Mouse (Mus musculus): ENCODE measurements around the gene Asic1.
A peak's percentile ranks its signal among the peaks of the same experiment; 100 is the strongest.
"Not testable (repeated sequence)": the region's sequence is repeated elsewhere in the genome, so short reads cannot be mapped to it uniquely, and the experiment has no call there.

The Asic1 gene

DNA sequence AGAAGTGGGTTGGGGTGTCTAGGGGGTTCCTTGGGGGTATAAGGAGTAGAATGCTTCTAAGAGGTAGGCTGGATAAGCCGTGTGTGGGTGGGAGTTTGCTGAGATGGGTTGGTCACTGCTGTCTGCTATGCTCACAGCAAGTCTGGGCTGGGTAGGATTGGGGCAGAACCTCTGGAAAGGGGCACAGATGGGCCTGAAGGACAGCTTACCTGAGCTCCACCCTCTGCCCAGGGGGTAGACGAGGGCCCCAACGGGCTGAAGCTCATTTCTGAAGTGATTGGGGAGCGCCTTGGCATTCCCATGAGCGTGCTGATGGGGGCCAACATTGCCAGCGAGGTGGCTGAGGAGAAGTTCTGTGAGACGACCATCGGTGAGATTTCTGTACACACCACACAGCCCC lies 49.7 kb downstream of the Asic1 start:
- DNase-seq (ENCODE audit: low read depth, low spot score): no peak

DNA sequence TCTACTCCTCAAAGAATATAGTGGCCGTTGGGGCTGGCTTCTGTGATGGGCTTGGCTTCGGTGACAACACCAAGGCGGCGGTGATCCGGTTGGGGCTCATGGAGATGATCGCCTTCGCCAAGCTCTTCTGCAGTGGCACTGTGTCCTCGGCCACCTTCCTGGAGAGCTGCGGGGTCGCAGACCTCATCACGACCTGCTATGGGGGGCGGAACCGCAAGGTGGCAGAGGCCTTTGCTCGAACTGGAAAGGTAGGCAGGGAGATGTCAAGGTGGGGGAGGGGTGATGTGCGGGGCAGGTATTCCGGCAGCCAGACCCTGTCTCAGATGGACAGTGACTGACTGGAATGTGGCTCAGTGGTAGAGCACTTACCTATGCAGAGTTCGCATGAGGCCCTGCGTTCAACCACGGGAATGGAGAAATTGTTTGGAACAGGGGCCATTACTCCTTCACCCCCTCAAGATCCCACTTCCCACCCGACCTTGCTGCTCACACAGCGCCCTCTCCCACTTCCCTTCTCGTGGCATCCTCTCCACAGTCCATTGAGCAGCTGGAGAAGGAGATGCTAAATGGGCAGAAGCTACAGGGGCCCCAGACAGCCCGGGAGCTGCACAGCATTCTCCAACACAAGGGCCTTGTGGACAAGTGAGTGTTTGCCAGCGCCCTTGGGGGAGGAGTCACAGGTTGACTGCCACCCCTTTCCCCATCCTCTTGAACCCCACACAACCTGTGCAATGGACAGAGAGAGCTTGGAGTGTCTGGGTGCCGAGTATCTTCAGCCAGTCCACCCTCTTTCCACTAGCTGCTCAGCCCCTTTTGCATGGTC lies 52.0 kb downstream of the Asic1 start:
- no peak for DNase-seq (ENCODE audit: low read depth, low spot score)

DNA sequence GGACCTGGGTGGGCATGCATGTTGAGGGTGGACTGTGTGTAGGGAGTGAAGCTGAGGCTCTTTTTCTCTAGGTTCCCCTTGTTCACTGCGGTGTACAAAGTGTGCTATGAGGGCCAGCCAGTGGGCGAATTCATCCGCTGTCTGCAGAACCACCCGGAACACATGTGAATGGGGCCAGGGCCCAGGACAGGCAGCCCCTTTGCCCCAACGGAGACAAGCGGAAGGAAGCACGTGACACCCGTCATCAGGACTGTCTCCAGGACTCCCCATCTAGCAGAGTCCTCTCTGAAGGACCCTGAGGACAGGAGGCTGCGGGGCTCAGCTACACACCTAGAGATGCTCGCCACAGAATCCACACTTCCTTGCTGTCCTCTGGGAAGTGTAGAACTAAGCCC lies 52.9 kb downstream of the Asic1 start:
- no peak for DNase-seq (ENCODE audit: low read depth, low spot score)

DNA sequence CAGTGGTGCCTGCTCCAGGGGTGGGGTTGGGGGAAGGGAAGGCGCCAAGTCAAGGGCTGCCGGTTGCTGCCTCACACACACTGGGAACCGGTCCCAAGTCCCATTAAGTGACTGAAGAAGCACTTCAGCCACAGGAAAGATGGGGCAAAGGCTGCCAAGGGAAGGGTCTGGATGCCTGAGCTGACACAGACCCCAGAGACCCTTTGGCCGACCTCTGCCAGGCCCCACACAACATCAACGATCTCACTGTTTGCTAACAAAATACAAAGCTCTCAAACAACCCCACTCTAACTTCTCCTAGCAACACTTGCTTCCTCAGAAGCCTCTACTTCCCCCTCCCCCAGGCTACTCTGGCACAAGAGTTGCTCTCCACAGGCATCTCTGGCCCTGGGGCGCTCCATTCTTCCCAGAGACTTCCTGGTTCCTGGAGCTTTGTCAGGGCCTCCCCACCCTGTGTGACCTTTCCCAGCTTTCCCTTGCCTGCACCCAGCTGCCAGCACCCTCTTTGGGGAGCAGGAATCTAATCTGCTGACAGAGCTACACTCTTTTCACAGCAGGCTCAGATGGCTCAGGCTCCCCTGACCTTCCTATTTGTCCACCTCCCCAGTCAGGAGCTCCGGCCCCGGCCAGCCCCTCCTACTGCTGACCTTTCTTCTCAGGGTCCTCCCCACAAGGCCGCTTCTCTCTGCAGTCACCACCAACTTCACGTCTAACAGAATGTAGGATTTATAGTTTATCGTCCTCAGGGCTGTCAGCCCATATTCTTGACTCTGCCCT lies 53.5 kb downstream of the Asic1 start:
- peak; percentile 91 for DNase-seq (ENCODE audit: low read depth, low spot score)

DNA sequence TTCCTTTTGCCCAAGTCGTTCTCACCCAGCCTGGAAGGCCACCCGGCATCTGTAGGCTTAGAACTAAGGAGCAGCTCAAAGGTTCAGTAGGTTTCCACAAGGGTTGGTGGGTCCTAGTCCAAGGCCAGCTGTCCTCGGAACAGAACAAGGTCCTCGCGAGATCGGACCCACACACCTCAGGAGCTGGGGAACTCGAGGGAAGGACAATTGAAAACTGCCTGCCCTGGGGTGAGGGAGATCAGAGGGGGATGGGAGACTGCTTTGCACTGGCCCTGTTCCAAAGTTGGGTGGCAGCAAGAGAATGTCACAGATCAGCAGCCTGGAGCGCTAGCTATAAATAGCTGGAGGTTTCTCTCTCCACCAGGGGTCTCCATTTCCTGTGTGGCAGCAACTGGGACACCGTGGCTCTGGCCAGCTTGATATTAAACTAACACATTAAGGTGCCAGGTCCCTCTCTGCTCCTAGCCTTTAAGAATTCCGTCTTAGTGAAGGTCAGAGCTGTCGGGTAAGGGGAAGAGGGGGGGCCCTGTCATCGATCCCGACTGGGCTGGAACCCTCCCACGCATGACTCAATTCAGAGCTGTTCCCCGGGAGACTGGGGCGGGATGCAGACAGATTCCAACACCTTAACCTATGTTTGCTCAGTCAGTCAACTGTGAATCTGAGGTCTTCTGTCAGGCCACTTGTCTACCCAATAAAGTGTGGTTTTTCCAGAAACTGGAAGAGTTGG lies 54.3 kb downstream of the Asic1 start:
- DNase-seq (ENCODE audit: low read depth, low spot score): peak; percentile 96

DNA sequence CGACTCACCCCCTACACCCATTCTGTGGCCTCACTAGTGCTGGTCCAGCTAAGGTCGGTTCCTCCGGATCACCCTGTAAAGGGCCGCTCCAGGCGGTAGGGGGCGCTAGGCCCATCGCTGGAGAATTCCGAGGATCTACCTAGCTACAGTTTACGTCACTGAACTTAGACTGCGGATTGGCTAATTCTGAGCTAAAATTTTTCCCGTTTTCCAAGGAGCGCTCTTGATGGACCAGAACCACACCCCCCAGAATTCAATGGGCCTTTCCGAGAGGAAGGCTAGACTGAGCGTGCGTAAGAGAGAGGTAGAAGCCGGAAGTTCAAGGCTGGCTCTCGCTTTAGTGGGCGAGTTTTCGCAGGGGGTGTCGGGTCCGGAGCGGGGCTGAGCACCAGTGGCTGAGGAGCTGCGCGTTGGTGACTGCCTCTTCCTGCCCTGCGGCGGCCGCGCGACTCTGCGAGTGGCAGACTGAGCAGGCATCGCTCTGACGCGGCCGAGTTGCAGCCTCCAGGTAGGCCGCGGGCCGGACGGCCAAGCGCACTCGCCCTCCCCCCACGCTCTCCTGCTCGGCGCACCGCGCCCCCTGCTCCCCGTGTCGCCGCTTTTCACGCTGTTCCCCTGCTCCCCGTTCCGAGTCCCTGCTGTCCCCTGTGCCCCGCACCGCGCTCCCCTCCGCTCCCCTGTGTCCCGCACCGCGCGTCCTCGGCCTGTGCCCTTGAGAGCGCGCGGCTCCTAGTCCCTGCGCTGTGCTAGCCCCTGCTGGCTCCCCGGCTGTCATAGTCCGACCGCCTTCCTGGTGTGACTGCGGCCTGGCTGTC lies 55.4 kb downstream of the Asic1 start, which contains the start of gene Cox14:
Gene Cox14 (plus strand): TSS at position 278 of the 815 bp plus-strand sequence.
- DNase-seq (ENCODE audit: low read depth, low spot score): peak; percentile 99

DNA sequence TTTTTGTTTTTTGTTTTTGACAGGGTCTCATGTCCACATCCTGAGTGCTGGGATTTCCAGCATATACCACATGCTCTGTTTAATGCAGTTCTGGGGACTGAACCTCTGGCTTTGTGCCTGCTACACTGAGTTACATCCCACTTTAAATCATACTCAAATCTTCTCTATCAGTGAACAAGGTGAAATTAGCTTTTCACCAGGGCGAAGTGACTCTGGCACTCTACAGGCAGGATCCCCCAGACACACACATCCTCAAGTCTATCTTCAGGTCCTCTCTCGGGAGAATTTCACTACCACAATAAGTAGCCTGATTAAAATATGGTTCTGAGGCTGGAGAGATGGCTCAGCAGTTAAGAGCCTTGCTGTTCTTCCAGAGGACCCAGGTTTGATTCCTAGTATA lies 56.4 kb downstream of the Asic1 start:
- DNase-seq (ENCODE audit: low read depth, low spot score): no peak

DNA sequence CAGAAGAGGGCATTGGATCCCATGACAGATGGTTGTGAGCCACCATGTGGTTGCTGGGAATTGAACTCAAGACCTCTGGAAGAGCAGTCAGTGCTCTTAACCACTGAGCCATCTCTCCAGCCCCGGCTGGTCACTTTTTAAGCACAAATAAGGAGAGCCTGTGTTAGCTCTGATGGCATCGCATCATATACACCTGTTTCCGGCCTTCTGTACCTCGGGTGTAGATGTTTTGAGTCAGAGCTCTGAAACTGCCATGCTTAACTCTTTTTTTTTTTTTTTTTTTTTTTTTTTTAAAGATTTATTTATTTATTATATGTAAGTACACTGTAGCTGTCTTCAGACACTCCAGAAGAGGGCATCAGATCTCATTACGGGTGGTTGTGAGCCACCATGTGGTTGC lies 56.9 kb downstream of the Asic1 start:
- DNase-seq (ENCODE audit: low read depth, low spot score): not testable (repeated sequence)

DNA sequence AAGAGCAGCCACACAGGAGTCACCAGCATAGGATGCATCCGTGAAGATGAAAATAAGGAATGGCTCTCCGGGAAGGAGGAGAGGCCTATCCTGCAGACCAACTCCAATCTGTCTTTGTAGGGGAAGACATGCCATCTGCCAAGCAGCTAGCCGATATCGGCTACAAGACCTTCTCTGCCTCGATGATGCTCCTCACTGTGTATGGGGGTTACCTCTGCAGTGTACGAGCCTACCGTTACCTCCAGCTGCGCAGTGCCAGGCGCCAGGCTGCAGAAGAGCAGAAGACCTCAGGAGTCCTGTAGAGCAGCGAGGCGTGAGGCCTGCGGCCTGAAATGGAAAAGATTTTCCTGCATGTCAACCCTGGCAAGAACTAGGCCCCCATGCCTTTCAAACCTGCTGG lies 57.4 kb downstream of the Asic1 start:
- no peak for DNase-seq (ENCODE audit: low read depth, low spot score)

DNA sequence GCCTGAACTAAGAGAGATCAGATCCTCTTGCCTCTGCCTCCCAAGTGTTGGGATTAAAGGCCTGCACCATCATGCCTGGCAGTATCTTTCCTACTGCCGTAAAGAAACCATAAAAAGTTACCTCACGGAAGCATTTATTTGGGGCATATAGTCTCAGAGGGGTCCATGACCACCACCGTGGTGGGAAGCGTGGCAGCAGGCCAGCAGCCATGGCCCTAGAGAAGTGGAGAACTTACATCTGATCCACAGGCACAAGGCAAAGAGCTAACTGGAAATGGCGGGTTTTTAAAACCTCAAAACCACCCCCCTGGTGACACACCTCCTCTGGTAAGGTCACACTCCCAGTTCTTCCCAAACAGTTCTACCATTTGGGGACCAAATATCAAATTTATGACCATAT lies 58.0 kb downstream of the Asic1 start:
- DNase-seq (ENCODE audit: low read depth, low spot score): no peak

DNA sequence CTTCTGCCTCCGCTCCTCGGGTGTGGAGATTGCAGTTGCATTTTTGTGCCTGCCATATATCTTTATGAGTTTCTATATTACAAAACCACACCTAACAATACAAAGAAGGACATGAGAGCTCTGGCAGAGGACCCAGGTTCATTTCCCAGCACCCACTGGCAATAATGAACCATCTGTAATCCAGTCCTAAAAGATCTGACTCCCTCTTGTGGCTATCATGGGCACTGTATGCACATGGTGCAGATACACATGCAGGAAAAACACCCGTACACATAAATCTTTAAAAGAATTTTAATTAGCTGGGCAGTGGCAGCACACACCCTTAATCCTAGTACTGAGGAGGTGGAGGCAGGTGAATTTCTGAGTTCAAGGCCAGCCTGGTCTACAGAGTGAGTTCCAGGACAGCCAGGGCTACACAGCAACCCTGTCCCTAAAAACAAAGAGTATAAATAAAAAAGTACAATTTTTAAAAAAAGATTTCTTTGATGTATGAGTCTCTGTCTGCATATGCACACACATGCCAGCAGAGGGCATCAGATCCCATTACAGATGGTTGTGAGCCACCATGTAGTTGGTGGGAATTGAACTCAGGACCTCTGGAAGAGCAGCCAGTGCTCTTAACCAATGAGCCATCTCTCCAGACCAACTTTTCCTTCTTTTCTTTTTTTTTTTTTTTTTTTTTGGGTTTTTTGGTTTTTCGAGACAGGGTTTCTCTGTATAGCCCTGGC lies 59.1 kb downstream of the Asic1 start:
- no peak for DNase-seq (ENCODE audit: low read depth, low spot score)

DNA sequence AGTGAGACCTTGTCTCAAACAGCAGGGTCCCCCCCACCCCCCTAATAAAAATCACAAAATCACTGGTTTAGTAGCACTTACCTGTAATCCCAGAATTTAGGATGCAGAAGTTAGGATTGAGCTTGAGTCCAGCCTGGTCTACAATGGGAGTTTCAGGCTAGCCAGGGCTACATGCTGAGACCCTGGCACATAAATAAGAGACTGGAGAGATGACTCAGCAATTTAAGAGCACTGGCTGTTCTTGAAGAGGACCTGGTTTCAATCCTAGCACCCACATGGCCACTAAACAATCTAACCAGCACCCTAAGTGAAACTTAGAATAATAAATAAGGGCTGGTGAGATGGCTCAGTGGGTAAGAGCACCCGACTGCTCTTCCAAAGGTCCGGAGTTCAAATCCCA lies 61.0 kb downstream of the Asic1 start:
- no peak for DNase-seq (ENCODE audit: low read depth, low spot score)

DNA sequence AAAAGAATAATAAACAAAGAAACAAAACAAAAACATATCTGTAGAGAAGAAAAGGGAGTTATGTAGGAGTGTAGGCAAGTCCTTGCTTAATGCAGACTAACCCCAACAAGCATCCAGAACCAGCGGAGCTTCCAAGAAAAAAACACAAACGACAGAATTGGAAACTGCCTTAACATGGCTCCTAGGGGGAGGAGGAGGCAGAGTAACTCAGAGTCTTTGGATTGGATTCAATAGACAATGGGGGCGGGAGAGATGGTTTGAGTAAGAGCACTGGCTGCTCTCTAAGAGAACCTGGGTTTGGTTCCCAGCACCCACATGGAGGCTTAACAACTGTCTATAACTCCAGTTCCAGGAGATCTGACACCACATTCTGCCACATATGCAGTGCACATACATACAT lies 61.5 kb downstream of the Asic1 start:
- no peak for DNase-seq (ENCODE audit: low read depth, low spot score)

DNA sequence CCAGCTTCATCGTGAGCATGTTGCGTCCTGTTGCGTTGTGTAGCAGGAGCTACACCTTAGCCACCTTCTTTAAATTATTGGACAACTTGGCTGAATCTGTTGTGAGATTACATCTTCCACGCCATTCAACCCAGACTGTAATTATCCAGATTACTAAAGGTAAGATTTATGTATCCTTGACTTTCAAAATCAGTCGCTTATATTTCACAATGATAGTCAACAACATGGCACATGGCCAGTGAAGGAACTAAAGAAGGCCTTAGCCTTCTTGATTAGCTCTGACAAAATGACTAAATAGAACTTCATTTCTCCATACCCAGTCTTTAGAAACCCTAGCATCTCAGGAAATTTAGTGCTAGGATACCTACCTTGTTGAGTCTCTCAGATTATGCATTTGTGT lies 63.0 kb downstream of the Asic1 start:
- DNase-seq (ENCODE audit: low read depth, low spot score): no peak

DNA sequence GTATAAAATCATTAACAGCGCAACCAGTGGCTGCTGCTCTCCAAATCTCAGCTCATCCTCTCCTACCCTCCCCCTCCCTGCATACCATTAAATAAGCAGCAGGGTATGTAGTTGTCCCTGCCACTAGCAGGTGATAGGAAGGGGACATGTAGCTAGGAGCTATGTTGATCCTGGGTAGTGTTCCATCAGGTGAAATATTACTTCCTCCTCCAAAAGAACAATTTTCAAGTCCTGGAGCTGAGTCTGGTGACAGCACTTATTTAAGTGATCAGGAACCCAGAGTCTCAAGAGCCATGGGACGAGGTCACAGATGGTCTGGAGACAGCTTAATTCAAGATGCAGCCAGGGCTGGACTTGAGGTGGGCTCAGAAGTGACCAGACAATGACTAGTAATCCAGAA lies 65.5 kb downstream of the Asic1 start:
- no peak for DNase-seq (ENCODE audit: low read depth, low spot score)

DNA sequence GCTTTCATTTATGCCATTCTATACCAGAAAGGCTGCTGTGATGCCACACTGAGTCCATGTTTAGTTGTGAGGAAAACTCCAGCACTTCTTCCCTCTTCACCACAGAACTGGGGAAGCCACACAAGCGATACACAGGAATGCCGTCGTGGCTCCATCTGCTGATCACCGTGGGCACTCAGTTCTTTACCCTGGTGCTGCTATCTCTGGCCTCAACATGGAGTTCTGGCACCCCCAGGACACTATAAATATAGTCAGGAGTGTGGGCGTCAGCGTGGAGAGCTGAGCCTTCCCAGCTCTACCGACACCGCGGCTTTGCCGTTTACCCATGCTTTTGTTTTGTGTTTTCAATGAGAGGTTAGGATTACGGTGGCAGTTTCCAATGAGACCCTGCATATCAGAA lies 66.5 kb downstream of the Asic1 start:
- no peak for DNase-seq (ENCODE audit: low read depth, low spot score)

DNA sequence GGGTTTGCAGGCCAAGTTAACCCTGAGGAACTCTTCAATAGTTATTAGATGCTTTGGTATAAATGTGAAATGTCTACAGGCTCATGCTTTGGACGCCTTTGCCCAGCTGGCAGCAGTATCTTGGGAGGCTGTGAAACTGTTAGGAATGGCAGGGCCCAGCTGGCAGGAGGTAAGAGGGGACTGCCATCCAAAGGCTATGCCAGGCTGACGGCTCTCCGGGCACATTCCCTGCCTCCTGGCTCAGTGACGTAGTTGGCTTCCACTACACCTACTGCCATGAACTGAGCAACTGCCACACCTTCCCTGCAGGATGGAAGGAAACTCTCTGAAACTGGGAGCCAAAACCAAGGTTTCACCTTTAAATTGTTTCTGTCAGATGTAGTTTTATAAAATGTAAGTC lies 70.1 kb downstream of the Asic1 start:
- no peak for DNase-seq (ENCODE audit: low read depth, low spot score)

Measured in skeletal muscle tissue, adult 2 months (tissue).